Mouse (Mus musculus) intestine, embryonic 15.5 days (tissue): Measurements from ENCODE around the gene Dock4. TPM values are rescaled to one million over a fixed set of nuclear protein-coding genes. Genes with fewer than 3 reads are reported as not detected.

Source experiments
- ATAC-seq: fragments of 200-750 bp; cut with Nextera tagmentation; 2 replicates; pipeline ENCODE4 v1.8.0; 2017; ENCODE audit warnings: moderate TSS enrichment, moderate library complexity
- H3K27ac ChIP-seq: fragments of 300-500 bp; sonication (generic); 2 replicates; pipeline ENCODE4 v1.5.1; 2015; ENCODE audit warnings: mild to moderate bottlenecking, inconsistent platforms
- H3K27me3 ChIP-seq: fragments of 300-500 bp; sonication (generic); replicated peaks from 2 replicates; pipeline ENCODE4 v1.6.1; 2015; ENCODE audit warnings: inconsistent platforms
- H3K36me3 ChIP-seq: fragments of 300-500 bp; sonication (generic); 2 replicates; pipeline ENCODE4 v1.6.1; 2015; ENCODE audit warnings: inconsistent platforms
- H3K4me1 ChIP-seq: fragments of 300-500 bp; sonication (generic); replicated peaks from 2 replicates; pipeline ENCODE4 v1.6.1; 2015; ENCODE audit warnings: inconsistent platforms
- H3K4me2 ChIP-seq: fragments of 300-500 bp; sonication (generic); replicated peaks from 2 replicates; pipeline ENCODE4 v1.6.1; 2015; ENCODE audit warnings: mild to moderate bottlenecking, inconsistent platforms
- H3K4me3 ChIP-seq: fragments of 300-500 bp; sonication (generic); replicated peaks from 2 replicates; pipeline ENCODE4 v1.5.1; 2015; ENCODE audit warnings: inconsistent platforms
- H3K9ac ChIP-seq: fragments of 300-500 bp; sonication (generic); 2 replicates; pipeline ENCODE4 v1.6.1; 2015; ENCODE audit warnings: inconsistent platforms
- H3K9me3 ChIP-seq: fragments of 300-500 bp; sonication (generic); 2 replicates; pipeline ENCODE4 v1.6.1; 2016; ENCODE audit warnings: inconsistent platforms
- WGBS: fragments of 180-500 bp; shearing (Covaris S2); methylation state at CpG from one replicate; pipeline ENCODE4 v1.1.7; 2015; 5-methylcytosine and 5-hydroxymethylcytosine counted together
- polyA plus RNA-seq: library from polyadenylated mRNA; unstranded; fragments of >200 nt; fragmentation: Nextera tagmentation; extraction: Ambion mirVana; gene quantifications from 2 replicates; pipeline ENCODE4 v1.2.1, GENCODE M21; 2015

Gene Dock4
- polyA plus RNA-seq, 1 experiment from 2014 or later: 5.7 TPM

- no peak overlapping the region for H3K4me2 ChIP-seq
- 70% methylated on average over 3 of the region's 3 CpGs for WGBS
- no peaks in the 10 kb centered on the region for H3K9me3 ChIP-seq
- no peaks in the 10 kb centered on the region for H3K36me3 ChIP-seq
- H3K9ac ChIP-seq: no peak overlapping the region
- no peaks in the 10 kb centered on the region for H3K4me1 ChIP-seq
- H3K27me3 ChIP-seq: no peaks in the 10 kb centered on the region
- no peak overlapping the region for H3K4me3 ChIP-seq
- no peak overlapping the region for H3K27ac ChIP-seq
- no peak for ATAC-seq
These were observed 112.8 kb downstream of the Dock4 start for GRCm38 (mm10) chr12:40558600-40558999.

GRCm38 (mm10) chr12:40559103-40559502 is 113.4 kb downstream of the Dock4 start:
- Histone ChIP-seq H3K27me3 (no peaks in the 10 kb centered on the region), H3K4me3 (no peak overlapping the region), H3K27ac (no peak overlapping the region), H3K4me2 (no peak overlapping the region), H3K36me3 (no peaks in the 10 kb centered on the region), H3K9ac (no peak overlapping the region), H3K4me1 (no peaks in the 10 kb centered on the region), H3K9me3 (no peaks in the 10 kb centered on the region)
- 66% methylated on average over 11 of the region's 11 CpGs for WGBS
- ATAC-seq: no peak

GRCm38 (mm10) chr12:40563703-40564102 is 118.0 kb downstream of the Dock4 start:
- Histone ChIP-seq H3K27ac (no peak overlapping the region), H3K36me3 (no peaks in the 10 kb centered on the region), H3K4me2 (no peak overlapping the region), H3K27me3 (no peaks in the 10 kb centered on the region), H3K4me3 (no peak overlapping the region), H3K9me3 (no peaks in the 10 kb centered on the region), H3K4me1 (no peaks in the 10 kb centered on the region), H3K9ac (no peak overlapping the region)
- 84% methylated on average over 1 of the region's 1 CpGs for WGBS
- no peak for ATAC-seq

- no peaks in the 10 kb centered on the region for H3K9me3 ChIP-seq
- no peaks in the 10 kb centered on the region for H3K27me3 ChIP-seq
- ATAC-seq: no peak
- no peak overlapping the region for H3K4me2 ChIP-seq
- no peak overlapping the region for H3K27ac ChIP-seq
- no peak overlapping the region for H3K4me3 ChIP-seq
- 60% methylated on average over 2 of the region's 2 CpGs for WGBS
- no peaks in the 10 kb centered on the region for H3K4me1 ChIP-seq
- H3K36me3 ChIP-seq: no peaks in the 10 kb centered on the region
- no peak overlapping the region for H3K9ac ChIP-seq
These were observed 118.5 kb downstream of the Dock4 start for GRCm38 (mm10) chr12:40564261-40564660.

GRCm38 (mm10) chr12:40568365-40568885 is 122.7 kb downstream of the Dock4 start:
- Histone ChIP-seq H3K4me3 (no peak overlapping the region), H3K4me2 (no peak overlapping the region), H3K27me3 (no peaks in the 10 kb centered on the region), H3K9me3 (no peaks in the 10 kb centered on the region), H3K36me3 (no peaks in the 10 kb centered on the region), H3K4me1 (no peaks in the 10 kb centered on the region), H3K27ac (no peak overlapping the region), H3K9ac (no peak overlapping the region)
- no peak for ATAC-seq
- WGBS: 87% methylated on average over 4 of the region's 4 CpGs

- Histone ChIP-seq H3K9ac (no peak overlapping the region), H3K9me3 (no peaks in the 10 kb centered on the region), H3K4me3 (no peak overlapping the region), H3K27me3 (no peaks in the 10 kb centered on the region), H3K4me1 (no peaks in the 10 kb centered on the region), H3K4me2 (no peak overlapping the region), H3K27ac (no peak overlapping the region), H3K36me3 (no peaks in the 10 kb centered on the region)
- WGBS: 57% methylated on average over 9 of the region's 9 CpGs
- ATAC-seq: no peak; the same call in 1 of the 2 replicates
These were observed 123.5 kb downstream of the Dock4 start for GRCm38 (mm10) chr12:40568971-40569968.

- H3K27me3 ChIP-seq: no peaks in the 10 kb centered on the region
- H3K4me3 ChIP-seq: no peak overlapping the region
- H3K36me3 ChIP-seq: no peaks in the 10 kb centered on the region
- no peak overlapping the region for H3K27ac ChIP-seq
- H3K9me3 ChIP-seq: no peaks in the 10 kb centered on the region
- H3K4me1 ChIP-seq: no peaks in the 10 kb centered on the region
- no peak overlapping the region for H3K4me2 ChIP-seq
- WGBS: 43% methylated on average over 1 of the region's 1 CpGs
- H3K9ac ChIP-seq: no peak overlapping the region
- no peak for ATAC-seq
These were observed 124.5 kb downstream of the Dock4 start for GRCm38 (mm10) chr12:40570250-40570649.

GRCm38 (mm10) chr12:40574051-40574450 is 128.3 kb downstream of the Dock4 start:
- ATAC-seq: no peak
- Histone ChIP-seq H3K27ac (no peak overlapping the region), H3K4me1 (no peaks in the 10 kb centered on the region), H3K4me3 (no peak overlapping the region), H3K9ac (no peak overlapping the region), H3K4me2 (no peak overlapping the region), H3K27me3 (no peaks in the 10 kb centered on the region), H3K9me3 (no peaks in the 10 kb centered on the region), H3K36me3 (no peaks in the 10 kb centered on the region)
- 58% methylated on average over 3 of the region's 3 CpGs for WGBS

GRCm38 (mm10) chr12:40576749-40577148 is 131.0 kb downstream of the Dock4 start:
- Histone ChIP-seq H3K4me1 (no peaks in the 10 kb centered on the region), H3K9ac (no peak overlapping the region), H3K9me3 (no peaks in the 10 kb centered on the region), H3K27ac (no peak overlapping the region), H3K4me3 (no peak overlapping the region), H3K27me3 (no peaks in the 10 kb centered on the region), H3K4me2 (no peak overlapping the region), H3K36me3 (no peaks in the 10 kb centered on the region)
- 74% methylated on average over 2 of the region's 2 CpGs for WGBS
- ATAC-seq: peak; percentile 60; the same call in 1 of the 2 replicates

- no peaks in the 10 kb centered on the region for H3K36me3 ChIP-seq
- no peaks in the 10 kb centered on the region for H3K27me3 ChIP-seq
- H3K9me3 ChIP-seq: no peaks in the 10 kb centered on the region
- ATAC-seq: peak; percentile 80
- H3K4me3 ChIP-seq: no peak overlapping the region
- H3K4me2 ChIP-seq: no peak overlapping the region
- H3K4me1 ChIP-seq: no peaks in the 10 kb centered on the region
- 18% methylated on average over 2 of the region's 2 CpGs for WGBS
- H3K27ac ChIP-seq: no peak overlapping the region
- H3K9ac ChIP-seq: no peak overlapping the region
These were observed 134.6 kb downstream of the Dock4 start for GRCm38 (mm10) chr12:40580351-40580750.

GRCm38 (mm10) chr12:40581037-40581436 is 135.3 kb downstream of the Dock4 start:
- ATAC-seq: no peak
- Histone ChIP-seq H3K9ac (no peak overlapping the region), H3K4me1 (no peaks in the 10 kb centered on the region), H3K4me3 (no peak overlapping the region), H3K4me2 (no peak overlapping the region), H3K9me3 (no peaks in the 10 kb centered on the region), H3K27ac (no peak overlapping the region), H3K27me3 (no peaks in the 10 kb centered on the region), H3K36me3 (no peaks in the 10 kb centered on the region)
- WGBS: 58% methylated on average over 3 of the region's 3 CpGs

GRCm38 (mm10) chr12:40582059-40582458 is 136.3 kb downstream of the Dock4 start:
- 80% methylated on average over 5 of the region's 5 CpGs for WGBS
- Histone ChIP-seq H3K36me3 (no peaks in the 10 kb centered on the region), H3K4me2 (no peak overlapping the region), H3K27ac (no peak overlapping the region), H3K27me3 (no peaks in the 10 kb centered on the region), H3K4me1 (no peaks in the 10 kb centered on the region), H3K4me3 (no peak overlapping the region), H3K9ac (no peak overlapping the region), H3K9me3 (no peaks in the 10 kb centered on the region)
- ATAC-seq: no peak
